Mouse (Mus musculus): ENCODE results near the gene Cfap52. TPM values are rescaled to one million over a fixed set of nuclear protein-coding genes. Genes with fewer than 3 reads are reported as not detected.

The Cfap52 gene
- not detected in 2 replicates for polyA plus RNA-seq (2015; fragmentation: Nextera tagmentation; extraction: Ambion mirVana)

GRCm38 (mm10) chr11:67965242-67965883 lies at the start of gene Cfap52:
Cfap52 (minus strand) TSS chr11:67965651.

DNA sequence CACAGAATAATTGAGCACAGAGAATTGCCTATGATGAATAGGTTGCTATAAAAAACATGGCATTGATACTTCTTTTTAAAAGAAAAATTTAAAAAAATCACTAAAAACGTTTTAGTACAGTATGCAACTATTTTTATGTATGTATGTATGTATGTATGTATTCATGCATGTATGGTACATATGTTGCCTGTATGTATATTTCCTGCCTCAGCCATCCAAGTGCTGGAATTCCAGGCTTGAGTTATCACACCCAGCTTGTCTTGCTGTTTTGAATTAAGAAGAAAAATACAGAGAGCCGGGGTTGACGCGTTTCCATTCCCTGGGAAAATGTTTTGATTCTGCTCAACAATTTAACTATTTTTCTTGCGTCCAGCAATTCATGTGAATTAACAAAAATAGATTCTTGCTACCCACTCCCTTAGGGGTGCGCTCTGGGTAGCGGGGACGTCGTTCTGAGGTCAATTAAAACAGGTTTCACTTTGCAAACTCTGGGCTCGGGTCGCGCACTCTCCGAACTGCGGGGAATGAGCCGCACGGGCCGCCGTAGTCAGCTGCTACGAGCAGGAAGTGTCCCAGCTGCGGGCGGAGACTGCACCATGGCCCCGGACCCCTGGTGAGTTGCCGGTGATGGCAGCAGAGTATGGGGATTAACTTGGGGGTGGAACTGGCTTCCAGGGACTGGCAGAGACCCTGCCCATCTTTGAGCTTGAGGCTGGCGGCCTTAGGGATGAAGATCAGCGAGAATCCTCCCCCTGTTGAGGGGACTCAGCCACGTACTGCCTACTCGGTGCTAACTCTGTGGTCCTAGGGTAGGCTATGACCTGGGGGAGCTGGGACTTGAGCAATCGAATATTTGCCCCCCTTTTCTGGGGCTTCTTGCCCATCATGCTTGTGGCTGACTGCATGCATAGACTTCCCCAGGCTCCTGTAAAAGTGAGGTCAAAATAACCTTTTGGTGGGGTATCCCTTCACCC lies 741 bp upstream of the Cfap52 start, which contains the start of gene Stx8:
Gene Stx8 (plus strand): TSS at position 289 of the 974 bp plus-strand sequence.

GRCm38 (mm10) chr11:67921827-67922754 lies 43.4 kb downstream of the Cfap52 start, which contains the start of gene Usp43:
Usp43 (minus strand) TSS chr11:67922153.

Other genes with a start within 250 kb of the Cfap52 start
- 0.05 and 0.12 TPM in 2 replicates for gene Glp2r, start 194.5 kb downstream of the Cfap52 start, polyA plus RNA-seq (2015; fragmentation: Nextera tagmentation; extraction: Ambion mirVana)
- not detected in 2 replicates for gene Gsg1l2, start 191.0 kb downstream of the Cfap52 start, polyA plus RNA-seq (2015; fragmentation: Nextera tagmentation; extraction: Ambion mirVana)
- 0.32 and 0.65 TPM in 2 replicates for gene Dhrs7c, start 167.5 kb downstream of the Cfap52 start, polyA plus RNA-seq (2015; fragmentation: Nextera tagmentation; extraction: Ambion mirVana)
- 0.41 and 0.72 TPM in 2 replicates for gene Usp43, start 43.5 kb downstream of the Cfap52 start, polyA plus RNA-seq (2015; fragmentation: Nextera tagmentation; extraction: Ambion mirVana)
- 69.6 and 81.9 TPM in 2 replicates for gene Stx8, start 542 bp upstream of the Cfap52 start, polyA plus RNA-seq (2015; fragmentation: Nextera tagmentation; extraction: Ambion mirVana)

Data from adrenal gland, postnatal 0 days (tissue).